Mouse (Mus musculus) hindbrain, embryonic 12.5 days (tissue): ENCODE measurements around the gene Smco3. TPM values are rescaled to one million over a fixed set of nuclear protein-coding genes. Genes with fewer than 3 reads are reported as not detected.
"Not testable (repeated sequence)": the region's sequence is repeated elsewhere in the genome, so short reads cannot be mapped to it uniquely, and the experiment has no call there.

Experiments used
- ATAC-seq: fragments of 200-750 bp; cut with Nextera tagmentation; 2 replicates; pipeline ENCODE4 v1.8.0; 2017; ENCODE audit warnings: moderate TSS enrichment; ENCODE audit not compliant: low FRiP score
- H3K27ac ChIP-seq: fragments of 300-500 bp; sonication (generic); 2 replicates; pipeline ENCODE4 v1.5.1; 2016; ENCODE audit warnings: mild to moderate bottlenecking
- H3K27me3 ChIP-seq: fragments of 300-500 bp; sonication (generic); 2 replicates; pipeline ENCODE4 v1.6.1; 2016; ENCODE audit warnings: mild to moderate bottlenecking
- H3K36me3 ChIP-seq: fragments of 300-500 bp; sonication (generic); 2 replicates; pipeline ENCODE4 v1.6.1; 2016; ENCODE audit warnings: mild to moderate bottlenecking
- H3K4me1 ChIP-seq: fragments of 300-500 bp; sonication (generic); 2 replicates; pipeline ENCODE4 v1.6.1; 2016
- H3K4me2 ChIP-seq: fragments of 300-500 bp; sonication (generic); replicated peaks from 2 replicates; pipeline ENCODE4 v1.6.1; 2016; ENCODE audit warnings: mild to moderate bottlenecking
- H3K4me3 ChIP-seq: fragments of 300-500 bp; sonication (generic); 2 replicates; pipeline ENCODE4 v1.5.1; 2016; ENCODE audit warnings: mild to moderate bottlenecking
- H3K9ac ChIP-seq: fragments of 300-500 bp; sonication (generic); 2 replicates; pipeline ENCODE4 v1.6.1; 2016; ENCODE audit warnings: mild to moderate bottlenecking, moderate library complexity
- H3K9me3 ChIP-seq: fragments of 300-500 bp; sonication (generic); replicated peaks from 2 replicates; pipeline ENCODE4 v1.6.1; 2016; ENCODE audit warnings: mild to moderate bottlenecking
- WGBS: fragments of 180-500 bp; shearing (Covaris S2); methylation state at CpG from one replicate; pipeline ENCODE4 v1.1.7; 2016; 5-methylcytosine and 5-hydroxymethylcytosine counted together
- polyA plus RNA-seq: library from polyadenylated mRNA; unstranded; fragments of >200 nt; fragmentation: Nextera tagmentation; extraction: Ambion mirVana; gene quantifications from 2 replicates; pipeline ENCODE4 v1.2.1, GENCODE M21; 2016

Smco3 gene
- 0.49 and 1.1 TPM in 2 replicates for polyA plus RNA-seq

- Histone ChIP-seq H3K4me2 (no peak within 1 kb of the TSS), H3K9ac (no peak within 1 kb of the TSS), H3K4me1 (no peaks in the 10 kb centered on the region), H3K9me3 (no peaks in the 10 kb centered on the region), H3K4me3 (no peak within 1 kb of the TSS), H3K27ac (no peak within 1 kb of the TSS), H3K36me3 (no peaks in the 10 kb centered on the region), H3K27me3 (peaks cover 4% of the 10 kb centered on the region)
- ATAC-seq: no peak
- WGBS: 63% methylated on average over 4 of the region's 4 CpGs
Measured at GRCm38 (mm10) chr6:136835352-136835751, at the start of gene Smco3. Gene Smco3, minus strand, starts transcription at chr6:136835452.

- not testable (repeated sequence) for H3K27me3 ChIP-seq, H3K9ac ChIP-seq, H3K4me3 ChIP-seq, H3K4me2 ChIP-seq, H3K4me1 ChIP-seq, H3K36me3 ChIP-seq, ATAC-seq, H3K9me3 ChIP-seq, H3K27ac ChIP-seq
- WGBS: 57% methylated on average over 1 of the region's 1 CpGs
Measured at GRCm38 (mm10) chr6:136884766-136885165, 49.5 kb upstream of the Smco3 start.

- Histone ChIP-seq H3K27me3 (no peaks in the 10 kb centered on the region), H3K4me3 (no peak overlapping the region), H3K9me3 (no peaks in the 10 kb centered on the region), H3K4me2 (no peak overlapping the region), H3K9ac (no peak overlapping the region), H3K27ac (no peak overlapping the region), H3K36me3 (no peaks in the 10 kb centered on the region), H3K4me1 (no peaks in the 10 kb centered on the region)
- ATAC-seq: no peak
- WGBS: 94% methylated on average over 6 of the region's 6 CpGs
Measured at GRCm38 (mm10) chr6:136883961-136884360, 48.7 kb upstream of the Smco3 start.

DNA sequence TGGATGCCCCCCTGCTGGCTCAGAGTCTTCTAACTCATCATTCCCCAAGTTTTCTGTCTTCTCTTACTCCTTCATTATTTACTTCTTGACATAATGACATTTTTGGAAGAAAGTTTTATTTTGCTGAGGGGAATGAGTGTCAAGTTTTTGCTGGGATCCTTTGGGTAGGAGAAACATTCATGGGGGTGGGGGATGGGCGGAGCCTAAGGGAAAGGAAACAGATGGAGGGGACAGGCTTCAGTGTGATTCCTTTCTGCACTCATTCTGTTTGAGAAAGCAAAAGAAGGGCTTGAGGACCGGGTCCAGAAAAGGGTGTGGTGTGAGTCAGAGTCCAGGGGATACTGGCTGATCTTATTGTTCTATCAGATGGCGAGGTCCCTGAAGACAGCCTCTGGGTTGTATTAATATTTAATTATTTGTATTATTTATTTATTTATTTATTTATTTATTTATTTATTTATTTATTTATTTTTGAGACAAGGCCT lies 48.2 kb upstream of the Smco3 start:
- no peak overlapping the region for H3K4me2 ChIP-seq
- H3K27me3 ChIP-seq: no peaks in the 10 kb centered on the region
- ATAC-seq: no peak
- WGBS: 86% methylated on average over 3 of the region's 3 CpGs
- no peaks in the 10 kb centered on the region for H3K9me3 ChIP-seq
- H3K36me3 ChIP-seq: no peaks in the 10 kb centered on the region
- H3K9ac ChIP-seq: no peak overlapping the region
- no peak overlapping the region for H3K27ac ChIP-seq
- H3K4me1 ChIP-seq: no peaks in the 10 kb centered on the region
- H3K4me3 ChIP-seq: no peak overlapping the region

DNA sequence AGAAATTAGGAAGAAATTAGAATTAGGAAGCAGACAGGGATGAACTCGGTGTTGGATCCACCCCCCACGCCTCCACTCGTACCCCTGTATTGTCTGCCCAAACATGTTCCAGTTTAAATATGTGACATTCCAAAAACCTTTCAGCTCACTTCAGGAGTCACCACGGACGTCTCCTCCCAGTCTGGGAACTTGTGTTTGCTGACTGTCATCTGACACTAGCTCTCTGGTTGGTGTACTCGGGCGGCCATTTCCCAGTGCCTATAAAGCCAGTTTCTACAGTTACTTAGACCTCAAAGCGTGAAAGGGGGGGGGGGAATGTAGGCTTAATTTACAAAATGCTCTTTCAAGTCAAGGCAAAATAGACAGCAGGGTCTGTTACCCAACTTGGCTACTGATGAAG lies 46.4 kb upstream of the Smco3 start:
- no peak for ATAC-seq
- Histone ChIP-seq H3K4me1 (no peaks in the 10 kb centered on the region), H3K27ac (no peak overlapping the region), H3K9ac (no peak overlapping the region), H3K4me3 (no peak overlapping the region), H3K4me2 (no peak overlapping the region), H3K36me3 (no peaks in the 10 kb centered on the region), H3K9me3 (no peaks in the 10 kb centered on the region), H3K27me3 (no peaks in the 10 kb centered on the region)
- WGBS: 61% methylated on average over 8 of the region's 8 CpGs

DNA sequence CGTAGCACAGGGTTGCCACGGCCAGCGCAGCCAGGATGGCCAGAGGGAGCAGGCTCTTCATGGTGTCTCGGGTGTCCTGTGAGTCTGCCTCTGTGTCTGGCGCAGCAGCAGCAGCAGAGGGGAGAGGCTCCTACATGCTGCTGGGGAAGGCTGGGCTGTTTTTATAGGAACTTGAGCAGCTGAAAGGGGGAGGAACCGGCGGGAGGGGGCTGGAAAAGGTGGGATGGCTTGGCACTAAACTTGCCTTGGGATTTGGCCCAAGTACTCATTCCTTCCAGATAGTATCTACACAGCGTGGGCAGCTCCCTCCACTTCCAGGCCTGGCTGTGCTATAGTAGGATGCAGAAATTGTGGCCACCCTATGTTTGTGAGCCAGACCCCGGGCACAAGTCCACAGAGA lies 40.4 kb upstream of the Smco3 start, which contains the start of gene Mgp:
Gene Mgp (minus strand): TSS at position 154 of the 400 bp plus-strand sequence.
- no peaks in the 10 kb centered on the region for H3K27me3 ChIP-seq
- no peaks in the 10 kb centered on the region for H3K9me3 ChIP-seq
- WGBS: 58% methylated on average over 9 of the region's 9 CpGs
- H3K27ac ChIP-seq: no peak within 1 kb of the TSS
- H3K36me3 ChIP-seq: no peaks in the 10 kb centered on the region
- no peak for ATAC-seq
- no peaks in the 10 kb centered on the region for H3K4me1 ChIP-seq
- H3K4me3 ChIP-seq: 0 out of 2 replicates have a peak within 1 kb of the TSS, but pooled peaks have one; percentile 2
- H3K9ac ChIP-seq: no peak within 1 kb of the TSS
- H3K4me2 ChIP-seq: no peak within 1 kb of the TSS; the same call in 1 of the 2 replicates

GRCm38 (mm10) chr6:136874599-136874998 lies 39.3 kb upstream of the Smco3 start:
- H3K27ac ChIP-seq: no peak overlapping the region
- H3K36me3 ChIP-seq: no peaks in the 10 kb centered on the region
- no peak overlapping the region for H3K9ac ChIP-seq
- no peaks in the 10 kb centered on the region for H3K27me3 ChIP-seq
- WGBS: 59% methylated on average over 8 of the region's 8 CpGs
- no peaks in the 10 kb centered on the region for H3K9me3 ChIP-seq
- no peak overlapping the region for H3K4me3 ChIP-seq
- no peak overlapping the region; the same call in 1 of the 2 replicates for H3K4me2 ChIP-seq
- no peak for ATAC-seq
- no peaks in the 10 kb centered on the region for H3K4me1 ChIP-seq

GRCm38 (mm10) chr6:136868921-136869320 lies 33.7 kb upstream of the Smco3 start:
- no peaks in the 10 kb centered on the region for H3K4me1 ChIP-seq
- ATAC-seq: no peak
- no peak overlapping the region for H3K27ac ChIP-seq
- H3K4me2 ChIP-seq: no peak overlapping the region
- H3K9me3 ChIP-seq: no peaks in the 10 kb centered on the region
- WGBS: 76% methylated on average over 5 of the region's 5 CpGs
- no peak overlapping the region for H3K9ac ChIP-seq
- no peaks in the 10 kb centered on the region for H3K27me3 ChIP-seq
- no peaks in the 10 kb centered on the region for H3K36me3 ChIP-seq
- no peak overlapping the region for H3K4me3 ChIP-seq

GRCm38 (mm10) chr6:136866150-136866549 lies 30.9 kb upstream of the Smco3 start:
- Histone ChIP-seq H3K4me2 (no peak overlapping the region), H3K9me3 (no peaks in the 10 kb centered on the region), H3K4me1 (no peaks in the 10 kb centered on the region), H3K27me3 (no peaks in the 10 kb centered on the region), H3K27ac (no peak overlapping the region), H3K36me3 (no peaks in the 10 kb centered on the region), H3K9ac (no peak overlapping the region), H3K4me3 (no peak overlapping the region)
- no peak for ATAC-seq
- 81% methylated on average over 4 of the region's 4 CpGs for WGBS

DNA sequence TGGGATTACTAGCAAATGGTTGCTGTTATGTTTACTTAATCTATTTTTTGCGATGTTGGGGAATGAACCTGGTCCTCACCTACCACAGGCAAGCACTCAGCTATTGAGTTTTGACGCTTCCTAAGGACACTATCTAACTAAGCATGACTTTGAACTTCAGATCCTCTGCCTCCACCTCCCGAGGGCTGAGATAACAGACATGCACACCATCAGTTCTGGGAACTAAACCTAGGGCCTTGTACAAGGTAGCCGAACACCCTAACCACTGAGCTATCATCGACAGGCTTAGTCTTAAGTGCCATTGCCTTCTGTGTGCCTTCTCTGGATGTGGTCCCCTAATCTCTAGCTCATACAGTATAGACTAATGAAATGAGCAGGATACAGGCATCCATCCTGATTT lies 30.1 kb upstream of the Smco3 start:
- Histone ChIP-seq H3K4me3 (no peak overlapping the region), H3K4me1 (no peaks in the 10 kb centered on the region), H3K27me3 (no peaks in the 10 kb centered on the region), H3K4me2 (no peak overlapping the region), H3K27ac (no peak overlapping the region), H3K36me3 (no peaks in the 10 kb centered on the region), H3K9me3 (no peaks in the 10 kb centered on the region), H3K9ac (no peak overlapping the region)
- WGBS: 92% methylated on average over 5 of the region's 5 CpGs
- no peak for ATAC-seq

GRCm38 (mm10) chr6:136861020-136861419 lies 25.8 kb upstream of the Smco3 start:
- H3K27ac ChIP-seq: no peak overlapping the region
- whole genome bisulfite sequencing: 54% methylated on average over 9 of the region's 9 CpGs
- ATAC-seq: no peak

DNA sequence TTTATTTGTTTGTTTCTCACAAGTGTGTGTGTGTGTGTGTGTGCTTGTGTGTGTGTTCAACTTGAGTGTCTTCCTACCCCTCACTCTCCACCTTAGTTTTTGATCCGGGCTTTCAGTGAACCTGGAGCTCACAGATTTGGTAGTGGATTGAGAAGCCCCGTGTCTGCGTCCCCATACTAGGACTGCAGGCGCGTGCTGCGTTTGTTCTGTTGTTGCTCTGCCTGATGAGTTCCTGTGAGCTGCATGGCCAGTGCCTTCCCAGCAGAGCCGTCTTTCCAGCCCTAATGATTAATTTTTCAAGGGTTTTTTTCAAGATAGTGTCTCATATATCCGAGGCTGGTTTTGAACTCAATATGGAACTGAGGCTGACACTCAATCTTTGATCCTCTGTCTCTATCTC lies 23.2 kb upstream of the Smco3 start:
- H3K9ac ChIP-seq: no peak overlapping the region
- no peak for ATAC-seq
- 83% methylated on average over 8 of the region's 8 CpGs for WGBS
- H3K4me1 ChIP-seq: no peaks in the 10 kb centered on the region
- H3K9me3 ChIP-seq: no peaks in the 10 kb centered on the region
- no peaks in the 10 kb centered on the region for H3K27me3 ChIP-seq
- no peak overlapping the region for H3K4me2 ChIP-seq
- no peak overlapping the region for H3K4me3 ChIP-seq
- H3K27ac ChIP-seq: no peak overlapping the region
- H3K36me3 ChIP-seq: no peaks in the 10 kb centered on the region

More at GRCm38 (mm10) chr6:136861020-136861419, 25.8 kb upstream of the Smco3 start:
- Histone ChIP-seq H3K27me3 (no peaks in the 10 kb centered on the region), H3K4me2 (no peak overlapping the region), H3K4me1 (no peaks in the 10 kb centered on the region), H3K9me3 (no peaks in the 10 kb centered on the region), H3K9ac (no peak overlapping the region), H3K4me3 (no peak overlapping the region), H3K36me3 (no peaks in the 10 kb centered on the region)

DNA sequence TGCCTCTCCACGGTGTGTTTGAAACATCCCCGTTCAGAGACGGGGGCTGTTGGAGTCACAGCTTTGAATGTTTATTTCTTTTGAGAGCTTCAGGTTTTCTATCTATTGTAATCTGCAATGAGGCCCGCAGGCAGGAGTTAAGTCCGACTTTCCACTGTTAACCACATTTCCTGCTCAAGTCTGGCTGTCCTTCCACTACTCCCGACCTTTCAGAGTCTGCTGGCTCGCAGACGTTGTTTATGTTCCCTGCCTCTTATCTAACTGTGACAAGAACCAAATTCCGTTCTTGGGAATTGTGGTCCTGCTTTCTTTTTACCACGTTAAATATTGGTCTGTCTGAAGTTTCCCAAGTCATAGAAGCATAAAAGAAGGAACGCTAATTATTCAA lies 22.6 kb upstream of the Smco3 start:
- Histone ChIP-seq H3K9ac (no peak overlapping the region), H3K4me1 (0 out of 2 replicates have a peak, but pooled peaks cover 1% of the 10 kb centered on the region), H3K9me3 (no peaks in the 10 kb centered on the region), H3K4me2 (no peak overlapping the region), H3K27ac (no peak overlapping the region), H3K36me3 (no peaks in the 10 kb centered on the region), H3K4me3 (no peak overlapping the region), H3K27me3 (no peaks in the 10 kb centered on the region)
- no peak for ATAC-seq
- 65% methylated on average over 11 of the region's 11 CpGs for WGBS
